Mouse (Mus musculus) adipose tissue, adult 10 weeks (tissue): ENCODE results near the gene Insm2. TPM values are rescaled to one million over a fixed set of nuclear protein-coding genes. Genes with fewer than 3 reads are reported as not detected.

ENCODE experiments used
- polyA plus RNA-seq: library from polyadenylated mRNA; stranded (reverse); fragments of 350-450 nt; fragmentation: Illumina TruSeq; extraction: RNeasy Lipid Tissue Mini Kit (QIAGEN cat#74804); gene quantifications from one replicate; pipeline ENCODE4 v1.2.3, GENCODE M21; 2014; ENCODE audit warnings: low read depth, low replicate concordance

The Insm2 gene
- not detected for polyA plus RNA-seq

GRCm38 (mm10) chr12:55598887-55599561 is at the start of gene Insm2:
Insm2 (plus strand) TSS chr12:55599427.

GRCm38 (mm10) chr12:55565206-55565605 is 34.0 kb upstream of the Insm2 start, which contains the start of gene Aldoart2:
Aldoart2 (plus strand) TSS chr12:55565239.

Other genes starting within 250 kb of the Insm2 start
- gene Psma6, start 215.2 kb upstream of the Insm2 start, polyA plus RNA-seq: 190 TPM
- 62.6 TPM for gene Nfkbia, start 106.8 kb upstream of the Insm2 start, polyA plus RNA-seq
- gene Aldoart2, start 34.2 kb upstream of the Insm2 start, polyA plus RNA-seq: 7.8 TPM
- gene Ralgapa1, start 221.7 kb downstream of the Insm2 start, polyA plus RNA-seq: 25.8 TPM
- 18.6 TPM for gene Brms1l, start 236.9 kb downstream of the Insm2 start, polyA plus RNA-seq